7 mouse cellular contexts compared by ENCODE assay signal in genomic region chr7:29180854-29181236, GRCm38 (mm10). TPM values are rescaled to one million over a fixed set of nuclear protein-coding genes. Genes with fewer than 3 reads are reported as not detected.
DNase-seq lines count a peak whose midpoint lies in the region; ATAC-seq and TF ChIP-seq lines count a peak whose summit lies in the region.

No protein-coding gene starts in this region.

- no peak for DNase-seq in lung, postnatal 0 days (ENCODE audit: low spot score)
- DNase-seq in lung, adult 18-20 months = no peak
- no peak for DNase-seq in urinary bladder, adult 2 months (ENCODE audit: low spot score)
- no peak for DNase-seq in adrenal gland, adult 8-10 months

- H3K27ac ChIP-seq in lung, postnatal 0 days (ENCODE audit: low read length) = no peak overlapping the region
- H3K27ac ChIP-seq in forebrain, embryonic 15.5 days (replicated peaks) = peak overlapping the region; percentile 57
- H3K27ac ChIP-seq in limb, embryonic 12.5 days = no peak overlapping the region
- no peak overlapping the region for H3K27ac ChIP-seq in small intestine, adult 2 months (ENCODE audit: insufficient read depth, low read depth, low read length)

- 0 out of 2 replicates have a peak, but pooled peaks have one; percentile 30 for TF ChIP-seq EP300 in lung, postnatal 0 days (IDR thresholded peaks at IDR 0.05)

- H3K27me3 ChIP-seq in lung, postnatal 0 days (replicated peaks; ENCODE audit: insufficient read depth, low read length) = no peaks in the 10 kb centered on the region
- H3K27me3 ChIP-seq in forebrain, embryonic 15.5 days = no peaks in the 10 kb centered on the region
- H3K27me3 ChIP-seq in limb, embryonic 12.5 days = no peaks in the 10 kb centered on the region
- no peaks in the 10 kb centered on the region for H3K27me3 ChIP-seq in small intestine, adult 2 months (ENCODE audit: control insufficient read depth, insufficient read depth, low read length)

- H3K9me3 ChIP-seq in lung, postnatal 0 days (ENCODE audit: low read length) = no peaks in the 10 kb centered on the region
- H3K9me3 ChIP-seq in forebrain, embryonic 15.5 days = no peaks in the 10 kb centered on the region
- no peaks in the 10 kb centered on the region for H3K9me3 ChIP-seq in limb, embryonic 12.5 days

- ATAC-seq in lung, postnatal 0 days = no peak
- ATAC-seq in forebrain, embryonic 15.5 days (replicated peaks) = peak; percentile 57
- ATAC-seq in limb, embryonic 12.5 days (ENCODE audit: insufficient number of reproducible peaks, insufficient read depth, low FRiP score, low TSS enrichment, low read depth) = peak; percentile 45

- H3K9ac ChIP-seq in lung, postnatal 0 days (replicated peaks; ENCODE audit: low read depth) = no peak overlapping the region
- H3K9ac ChIP-seq in forebrain, embryonic 15.5 days (replicated peaks) = peak overlapping the region; percentile 66; the same call in 1 of the 2 replicates
- no peak overlapping the region for H3K9ac ChIP-seq in limb, embryonic 12.5 days (replicated peaks)

- TF ChIP-seq POLR2A in small intestine, adult 2 months (IDR thresholded peaks at IDR 0.05; ENCODE audit: low read depth, low read length) = no peak

- H3K36me3 ChIP-seq in lung, postnatal 0 days (ENCODE audit: insufficient read depth, low read length) = peaks cover 9% of the 10 kb centered on the region; the same call in 1 of the 2 replicates
- H3K36me3 ChIP-seq in forebrain, embryonic 15.5 days = peaks cover 8% of the 10 kb centered on the region
- H3K36me3 ChIP-seq in limb, embryonic 12.5 days = peaks cover 19% of the 10 kb centered on the region
- peaks cover 9% of the 10 kb centered on the region for H3K36me3 ChIP-seq in small intestine, adult 2 months (ENCODE audit: control insufficient read depth, insufficient read depth, low read length)

- H3K4me1 ChIP-seq in lung, postnatal 0 days (ENCODE audit: insufficient read depth, low read depth, low read length) = peaks cover 9% of the 10 kb centered on the region; the same call in 1 of the 2 replicates
- H3K4me1 ChIP-seq in forebrain, embryonic 15.5 days = peaks cover 19% of the 10 kb centered on the region
- peaks cover 18% of the 10 kb centered on the region for H3K4me1 ChIP-seq in limb, embryonic 12.5 days (replicated peaks)
- H3K4me1 ChIP-seq in small intestine, adult 2 months (ENCODE audit: control insufficient read depth, insufficient read depth, insufficient read length, low read length) = peaks cover 5% of the 10 kb centered on the region; the same call in 1 of the 2 replicates

- TF ChIP-seq CTCF in lung, postnatal 0 days (IDR thresholded peaks at IDR 0.05) = no peak
- TF ChIP-seq CTCF in small intestine, adult 2 months (IDR thresholded peaks at IDR 0.05; ENCODE audit: extremely low read depth, insufficient read length, insufficient replicate concordance, low read depth, low read length) = no peak

- H3K4me3 ChIP-seq in lung, postnatal 0 days (ENCODE audit: low read depth, low read length) = no peak overlapping the region
- peak overlapping the region; percentile 56 for H3K4me3 ChIP-seq in forebrain, embryonic 15.5 days
- H3K4me3 ChIP-seq in limb, embryonic 12.5 days (replicated peaks) = peak overlapping the region; percentile 77
- H3K4me3 ChIP-seq in small intestine, adult 2 months (ENCODE audit: low read depth, low read length) = peak overlapping the region; percentile 92

- WGBS in lung, postnatal 0 days = 41% methylated on average over 5 of the region's 5 CpGs
- 38% methylated on average over 5 of the region's 5 CpGs for WGBS in forebrain, embryonic 15.5 days
- WGBS in limb, embryonic 12.5 days = 43% methylated on average over 5 of the region's 5 CpGs
- WGBS in small intestine, adult 2 months = 40% methylated on average over 5 of the region's 5 CpGs

- H3K4me2 ChIP-seq in lung, postnatal 0 days (replicated peaks; ENCODE audit: low read depth, low read length) = peak overlapping the region; percentile 23
- H3K4me2 ChIP-seq in forebrain, embryonic 15.5 days (replicated peaks) = peak overlapping the region; percentile 44
- H3K4me2 ChIP-seq in limb, embryonic 12.5 days = peak overlapping the region; percentile 82

RNA-seq across cellular contexts. Expression of gene Psmd8, which starts 0.3 kb away (rescaled TPM):
- polyA plus RNA-seq in lung, postnatal 0 days (2015; fragmentation: Nextera tagmentation; extraction: Ambion mirVana) = 234 and 250 TPM in 2 replicates
- polyA plus RNA-seq in forebrain, embryonic 15.5 days (2015; fragmentation: Nextera tagmentation; extraction: Ambion mirVana) = 269 and 274 TPM in 2 replicates
- polyA plus RNA-seq in limb, embryonic 12.5 days (2016; fragmentation: Nextera tagmentation; extraction: Ambion mirVana) = 292 and 305 TPM in 2 replicates
- 73.0 and 127 TPM in 2 replicates for polyA plus RNA-seq in small intestine, adult 2 months (2012; rRNA removed)
- 171 and 187 TPM in 2 replicates for polyA plus RNA-seq in urinary bladder, adult 2 months (2012; rRNA removed)
- total RNA-seq in adrenal gland, adult 8-10 months (2022) = 100 to 1,000 TPM; 167 to 191 (median 174) TPM

RNA-seq across cellular contexts. Expression of gene Spred3, which starts 10.6 kb away (rescaled TPM):
- polyA plus RNA-seq in lung, postnatal 0 days (2015; fragmentation: Nextera tagmentation; extraction: Ambion mirVana) = 0.95 and 0.98 TPM in 2 replicates
- polyA plus RNA-seq in forebrain, embryonic 15.5 days (2015; fragmentation: Nextera tagmentation; extraction: Ambion mirVana) = 6.4 TPM in 2 replicates
- polyA plus RNA-seq in limb, embryonic 12.5 days (2016; fragmentation: Nextera tagmentation; extraction: Ambion mirVana) = 5.0 and 6.6 TPM in 2 replicates
- polyA plus RNA-seq in small intestine, adult 2 months (2012; rRNA removed) = 1.2 and 1.9 TPM in 2 replicates
- polyA plus RNA-seq in urinary bladder, adult 2 months (2012; rRNA removed) = 15.6 and 18.4 TPM in 2 replicates
- 10 to 100 TPM in 2 of 4 experiments, 1 to 10 TPM in 2; 6.6 to 19.2 (median 12.7) TPM for total RNA-seq in adrenal gland, adult 8-10 months (2022)

RNA-seq across cellular contexts. Expression of gene Ggn, which starts 10.8 kb away (rescaled TPM):
- polyA plus RNA-seq in lung, postnatal 0 days (2015; fragmentation: Nextera tagmentation; extraction: Ambion mirVana) = 0.11 and 0.44 TPM in 2 replicates
- 0.18 TPM in 2 replicates for polyA plus RNA-seq in forebrain, embryonic 15.5 days (2015; fragmentation: Nextera tagmentation; extraction: Ambion mirVana)
- polyA plus RNA-seq in limb, embryonic 12.5 days (2016; fragmentation: Nextera tagmentation; extraction: Ambion mirVana) = 0.60 and 1.1 TPM in 2 replicates
- 0.74 and 0.88 TPM in 2 replicates for polyA plus RNA-seq in small intestine, adult 2 months (2012; rRNA removed)
- polyA plus RNA-seq in urinary bladder, adult 2 months (2012; rRNA removed) = 0.69 and 1.1 TPM in 2 replicates
- total RNA-seq in adrenal gland, adult 8-10 months (2022) = 1 to 10 TPM; 1.2 to 2.1 (median 1.7) TPM

RNA-seq across cellular contexts. Expression of gene Fam98c, which starts 24.8 kb away (rescaled TPM):
- polyA plus RNA-seq in lung, postnatal 0 days (2015; fragmentation: Nextera tagmentation; extraction: Ambion mirVana) = 35.7 and 40.2 TPM in 2 replicates
- polyA plus RNA-seq in forebrain, embryonic 15.5 days (2015; fragmentation: Nextera tagmentation; extraction: Ambion mirVana) = 20.5 and 21.3 TPM in 2 replicates
- 14.2 and 16.4 TPM in 2 replicates for polyA plus RNA-seq in limb, embryonic 12.5 days (2016; fragmentation: Nextera tagmentation; extraction: Ambion mirVana)
- polyA plus RNA-seq in small intestine, adult 2 months (2012; rRNA removed) = 72.6 and 216 TPM in 2 replicates
- 40.5 and 52.7 TPM in 2 replicates for polyA plus RNA-seq in urinary bladder, adult 2 months (2012; rRNA removed)
- total RNA-seq in adrenal gland, adult 8-10 months (2022) = 10 to 100 TPM; 10.1 to 19.9 (median 14.7) TPM

RNA-seq across cellular contexts. Expression of gene Catsperg1, which starts 33.0 kb away (rescaled TPM):
- 0.81 and 1.00 TPM in 2 replicates for polyA plus RNA-seq in lung, postnatal 0 days (2015; fragmentation: Nextera tagmentation; extraction: Ambion mirVana)
- polyA plus RNA-seq in forebrain, embryonic 15.5 days (2015; fragmentation: Nextera tagmentation; extraction: Ambion mirVana) = 1.8 and 2.1 TPM in 2 replicates
- 0.56 and 0.69 TPM in 2 replicates for polyA plus RNA-seq in limb, embryonic 12.5 days (2016; fragmentation: Nextera tagmentation; extraction: Ambion mirVana)
- polyA plus RNA-seq in small intestine, adult 2 months (2012; rRNA removed) = 0.32 and 0.53 TPM in 2 replicates
- polyA plus RNA-seq in urinary bladder, adult 2 months (2012; rRNA removed) = 4.9 and 6.7 TPM in 2 replicates
- total RNA-seq in adrenal gland, adult 8-10 months (2022) = 1 to 10 TPM in 1 of 4 experiments, under 1 TPM in 3; 0.73 to 1.6 (median 0.82) TPM

Comparison
In these comparisons a context has a peak if more than half of its experiments do, and no peak if none do; other contexts are left out.
1. H3K4me2 ChIP-seq: peak in every context shown above with its lines; median percentile 82 in limb, embryonic 12.5 days; 44 in forebrain, embryonic 15.5 days; 23 in lung, postnatal 0 days.